Mouse (Mus musculus) testis, postnatal 14 days (tissue): ENCODE results near the gene Chrnd.
A peak's percentile ranks its signal among the peaks of the same experiment; 100 is the strongest.

Experiments
- DNase-seq: peaks from one replicate; pipeline ENCODE4 v3.0.0; 2021; ENCODE audit warnings: low spot score

Gene Chrnd

DNA sequence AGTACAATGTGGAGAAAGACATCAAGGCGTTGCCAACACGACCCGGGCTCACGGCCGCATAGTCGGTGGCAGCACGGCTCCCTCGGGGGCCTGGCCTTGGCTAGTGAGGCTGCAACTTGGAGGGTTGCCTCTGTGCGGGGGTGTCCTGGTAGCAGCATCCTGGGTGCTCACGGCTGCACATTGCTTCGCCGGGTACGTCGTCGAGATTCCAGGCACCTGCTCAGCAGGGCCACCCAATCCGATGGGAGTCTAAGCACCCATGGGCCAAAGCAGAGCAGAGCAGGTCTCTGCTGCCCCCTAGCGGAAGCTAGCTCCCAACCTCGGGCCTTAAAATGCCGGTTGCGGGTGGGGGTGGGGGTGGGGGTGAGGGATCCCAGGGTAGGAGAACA, 5.7 kb upstream of the Chrnd start:
- DNase-seq = peak; percentile 78

DNA sequence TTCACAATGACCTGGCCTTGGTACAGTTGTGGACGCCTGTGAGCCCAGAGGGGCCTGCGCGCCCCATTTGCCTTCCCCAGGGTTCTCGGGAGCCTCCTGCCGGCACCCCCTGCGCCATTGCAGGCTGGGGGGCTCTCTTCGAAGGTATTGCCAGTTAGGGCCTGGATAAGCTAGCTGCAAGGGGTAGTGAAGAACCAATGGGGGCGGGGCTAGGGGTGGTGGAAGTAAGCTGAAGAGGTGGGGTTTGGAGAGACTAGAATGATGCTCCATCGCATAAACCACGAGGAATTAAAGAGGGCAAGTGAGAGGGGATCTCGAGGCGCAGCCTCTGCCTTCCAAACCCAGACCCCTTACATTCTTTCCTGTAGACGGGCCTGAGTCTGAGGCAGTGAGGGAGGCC, 4.9 kb upstream of the Chrnd start:
- DNase-seq = no peak

GRCm38 (mm10) chr1:87186261-87187036, 4.0 kb upstream of the Chrnd start:
- no peak for DNase-seq

- peak; percentile 66 for DNase-seq
Measured at GRCm38 (mm10) chr1:87187037-87187355, 3.4 kb upstream of the Chrnd start.

- no peak for DNase-seq
Measured at GRCm38 (mm10) chr1:87197296-87197695, 6.9 kb downstream of the Chrnd start.

- no peak for DNase-seq
Measured at GRCm38 (mm10) chr1:87198119-87199065, 8.0 kb downstream of the Chrnd start.

DNA sequence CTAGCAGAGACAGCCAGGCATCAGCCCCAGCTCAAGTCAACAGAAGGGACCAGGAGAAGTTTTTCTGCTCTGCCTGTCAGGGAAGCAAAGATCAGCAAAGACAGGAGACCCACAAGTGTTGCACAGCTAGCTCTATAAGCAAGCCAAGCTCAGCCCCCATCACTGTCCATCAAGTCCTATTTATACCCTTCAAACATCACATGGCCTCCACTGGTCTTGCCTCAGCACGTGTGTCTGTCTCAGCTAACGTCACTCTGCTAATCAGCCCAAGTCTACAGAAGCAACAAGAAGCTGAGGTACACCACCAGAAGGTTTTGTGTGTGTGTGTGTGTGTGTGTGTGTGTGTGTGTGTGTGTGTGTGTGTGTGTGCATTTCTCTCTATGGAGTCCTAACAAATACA, 10.4 kb downstream of the Chrnd start:
- no peak for DNase-seq

GRCm38 (mm10) chr1:87201848-87202247, 11.4 kb downstream of the Chrnd start:
- DNase-seq = no peak

DNA sequence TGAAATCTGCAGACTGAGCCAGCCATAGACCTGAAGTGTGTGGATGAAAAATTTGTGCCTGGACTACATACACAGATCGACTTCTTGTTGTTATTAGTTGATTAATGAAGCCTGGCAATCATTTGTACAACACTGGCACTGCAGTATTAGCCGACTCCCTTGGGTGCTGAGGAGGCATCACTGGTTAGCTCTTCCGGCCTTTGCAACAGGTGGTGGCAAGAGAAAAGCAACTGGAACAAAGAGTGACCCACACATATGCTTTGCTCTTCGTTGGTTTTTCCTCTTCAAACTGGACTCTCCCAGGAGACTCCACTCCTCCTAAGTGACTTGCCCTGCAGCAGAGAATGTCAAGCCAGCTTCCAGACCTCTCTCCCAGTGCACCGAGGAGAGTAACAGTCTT, 13.4 kb downstream of the Chrnd start:
- no peak for DNase-seq

GRCm38 (mm10) chr1:87204465-87204864, 14.1 kb downstream of the Chrnd start, which contains the start of gene Chrng:
TSS of gene Chrng (plus strand) at chr1:87204657.
- no peak for DNase-seq

DNA sequence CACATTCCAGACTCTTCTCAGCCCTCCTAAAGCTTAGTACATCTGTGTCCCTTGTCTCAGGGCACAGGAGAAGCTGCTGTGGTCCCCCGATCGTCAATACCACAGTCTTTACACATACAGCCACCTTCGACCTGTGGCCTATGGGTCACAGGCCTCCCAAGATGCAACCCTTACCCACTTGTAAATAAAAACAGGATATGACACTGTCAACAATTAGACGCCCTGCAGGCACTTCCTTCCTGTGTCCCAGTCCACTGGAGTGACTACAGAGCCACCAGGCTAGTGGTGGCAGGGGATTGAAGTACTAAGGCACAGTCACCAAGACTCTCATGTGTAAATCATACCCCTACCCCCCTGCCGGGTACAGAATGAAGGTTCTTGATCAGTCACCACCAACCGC, 14.6 kb downstream of the Chrnd start:
- DNase-seq = no peak

- no peak for DNase-seq
Measured at GRCm38 (mm10) chr1:87205502-87205901, 15.1 kb downstream of the Chrnd start.

DNA sequence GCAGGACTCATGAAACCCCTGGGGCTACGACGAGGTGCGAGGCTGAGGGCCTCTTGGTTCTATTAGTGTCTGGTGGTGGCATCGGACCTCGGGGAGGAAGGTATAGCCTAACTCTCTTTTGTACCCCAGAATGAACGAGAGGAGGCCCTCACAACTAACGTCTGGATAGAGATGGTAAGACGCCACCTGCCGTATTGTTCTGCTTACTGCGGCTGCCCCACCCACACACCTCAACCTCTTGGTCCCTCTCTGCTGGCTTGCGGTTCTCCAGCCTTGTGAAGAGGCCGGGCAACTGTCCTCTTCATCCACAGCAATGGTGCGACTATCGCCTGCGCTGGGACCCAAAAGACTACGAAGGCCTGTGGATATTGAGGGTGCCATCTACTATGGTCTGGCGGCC, 15.9 kb downstream of the Chrnd start:
- no peak for DNase-seq

DNA sequence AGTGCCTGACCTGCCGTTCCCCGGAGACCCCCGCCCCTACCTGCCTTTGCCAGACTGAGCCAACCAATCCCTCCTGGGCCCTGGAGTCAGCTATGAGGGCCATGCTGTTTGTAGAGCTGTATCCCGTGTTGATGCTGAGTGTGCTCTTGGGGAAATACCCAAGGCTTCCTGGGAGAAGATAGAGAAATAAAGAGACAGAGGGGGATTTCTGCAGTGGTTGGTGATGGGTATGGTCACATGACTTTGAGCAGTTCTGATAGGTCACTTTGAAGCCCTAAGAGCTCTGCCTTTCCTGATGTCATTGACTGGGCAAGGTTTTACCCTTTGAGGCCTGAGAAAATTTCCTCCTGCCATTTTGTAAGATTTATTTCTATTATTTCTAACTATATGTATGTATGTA, 21.0 kb downstream of the Chrnd start:
- DNase-seq = no peak

- peak; percentile 96 for DNase-seq
Measured at GRCm38 (mm10) chr1:87213735-87214704, 23.6 kb downstream of the Chrnd start, which contains the start of gene Eif4e2. TSS of gene Eif4e2 (plus strand) at chr1:87213914.

GRCm38 (mm10) chr1:87214748-87215147, 24.3 kb downstream of the Chrnd start:
- no peak for DNase-seq

- no peak for DNase-seq
Measured at GRCm38 (mm10) chr1:87217938-87218337, 27.5 kb downstream of the Chrnd start.

GRCm38 (mm10) chr1:87225739-87226138, 35.3 kb downstream of the Chrnd start:
- DNase-seq = no peak

DNA sequence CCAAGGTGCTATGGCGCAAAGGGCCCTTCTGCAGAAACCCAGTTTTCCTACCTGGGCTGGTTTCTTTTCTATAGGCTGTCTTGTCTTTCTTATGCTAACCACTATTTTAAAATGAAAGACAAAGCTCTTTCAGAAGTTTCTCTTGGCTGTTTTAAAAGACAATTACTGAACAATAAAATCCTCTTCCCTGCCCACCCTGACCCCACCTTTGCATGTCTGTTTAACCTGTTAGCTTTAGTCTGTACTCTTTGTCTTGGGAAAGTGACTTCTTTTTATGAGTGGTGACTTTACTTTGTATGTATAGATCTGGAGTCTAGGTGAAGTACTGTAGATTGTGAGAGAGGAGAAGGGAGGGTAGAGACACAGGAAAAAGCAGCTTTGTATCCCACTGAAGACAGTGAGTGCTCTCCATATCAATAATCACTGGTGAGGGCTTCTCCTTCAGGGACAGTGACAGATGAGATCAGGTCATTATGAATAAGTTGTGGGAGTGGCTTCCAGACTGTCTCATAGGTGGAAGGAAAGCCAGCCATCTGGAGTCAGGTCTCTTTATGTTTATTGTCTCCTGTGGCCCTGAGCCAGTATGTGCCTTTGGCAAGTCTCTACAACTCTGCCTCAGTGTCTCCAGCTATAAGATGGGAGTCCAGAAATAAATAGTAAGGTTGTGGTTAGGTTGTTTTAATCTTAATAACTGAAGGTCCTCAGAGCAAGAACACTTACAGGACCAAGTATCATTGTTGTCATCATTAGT, 36.2 kb downstream of the Chrnd start:
- no peak for DNase-seq

DNA sequence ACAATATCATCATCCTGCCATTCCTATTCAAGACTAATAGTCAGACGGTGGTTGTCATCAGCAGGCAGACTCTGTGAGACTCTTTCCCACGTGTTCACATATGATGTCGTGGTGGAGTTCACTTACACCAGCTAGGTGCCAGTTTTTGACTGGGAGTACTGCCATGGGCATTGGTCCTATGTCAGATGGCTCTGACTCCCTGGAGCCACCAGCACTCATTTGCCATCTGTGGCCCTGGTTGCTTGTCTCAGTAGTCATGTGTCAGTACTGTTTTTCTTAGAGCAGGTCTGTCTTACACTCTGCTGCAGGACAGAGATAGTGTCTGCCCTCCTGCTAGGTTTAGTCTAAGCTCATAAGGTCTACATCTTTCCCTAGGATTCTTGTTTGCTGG, 36.7 kb downstream of the Chrnd start:
- DNase-seq = no peak

DNA sequence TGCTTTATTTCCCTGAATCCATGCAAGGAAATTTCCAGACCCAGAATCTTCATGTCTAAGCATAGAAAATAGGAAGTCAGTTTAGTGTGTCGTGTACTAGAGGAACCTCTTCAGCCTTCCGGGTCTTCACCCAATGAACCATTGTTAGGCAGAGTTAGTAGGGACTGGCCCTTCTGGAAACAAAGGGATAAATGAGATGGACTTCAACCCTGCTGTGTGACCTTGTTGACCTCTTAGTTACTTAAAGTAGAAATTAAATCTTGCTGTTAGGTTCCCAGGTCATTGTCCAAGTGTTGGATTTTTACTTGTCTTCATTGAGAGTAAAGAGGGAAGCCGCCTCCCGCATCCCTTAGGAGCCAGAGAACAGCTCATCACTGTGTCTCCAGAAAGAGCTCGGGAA, 40.2 kb downstream of the Chrnd start:
- no peak for DNase-seq
